Mouse (Mus musculus) small intestine, adult 2 months (tissue): ENCODE results near the gene Chchd3.

Source experiments
- CTCF ChIP-seq: fragments of 200-500 bp; IDR thresholded peaks from 2 replicates; pipeline ENCODE4 v1.5.1; 2012; ENCODE audit warnings: low read depth, mild to moderate bottlenecking, control low read depth, inconsistent platforms, low read length, moderate library complexity, mixed read lengths; ENCODE audit not compliant: insufficient replicate concordance, insufficient read length; ENCODE audit errors: extremely low read depth
- POLR2A ChIP-seq: fragments of 200-500 bp; IDR thresholded peaks from 2 replicates; pipeline ENCODE4 v1.6.1; 2012; ENCODE audit warnings: low read depth, mild to moderate bottlenecking, control low read depth, inconsistent platforms, low read length, moderate library complexity

DNA sequence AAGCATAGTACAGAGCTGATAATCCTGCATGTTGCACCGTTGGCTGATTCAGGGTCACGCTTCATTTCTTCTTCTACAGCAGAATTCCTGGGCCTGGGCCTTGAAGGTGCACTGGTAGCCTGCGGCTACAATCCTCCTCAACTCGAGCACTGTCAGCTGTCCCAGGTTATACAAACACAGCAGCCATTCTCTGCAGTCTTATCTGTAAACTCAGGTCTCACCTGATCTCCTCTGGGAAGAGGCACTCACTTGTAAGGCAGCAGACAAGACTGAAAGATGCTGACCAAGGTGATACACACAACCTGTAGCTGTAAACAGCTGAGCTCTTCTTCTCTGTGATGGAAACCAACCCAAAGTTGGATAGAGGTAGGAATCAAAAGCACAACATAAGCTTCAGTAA is 5.1 kb downstream of the Chchd3 start:
- TF ChIP-seq CTCF (no peak), POLR2A (no peak)
